Mouse (Mus musculus) MEL (cell line): ENCODE measurements around the gene Jade2. TPM values are rescaled to one million over a fixed set of nuclear protein-coding genes. Genes with fewer than 3 reads are reported as not detected.

Source experiments
- DNase-seq: peaks from one replicate; pipeline ENCODE4 v3.0.0; 2011; ENCODE audit warnings: low read depth, low spot score
- H3K27ac ChIP-seq: 2 replicates; pipeline ENCODE4 v1.5.1; 2012; ENCODE audit warnings: low read depth, mild to moderate bottlenecking, control low read depth, low read length, moderate library complexity; ENCODE audit not compliant: control insufficient read depth
- H3K27me3 ChIP-seq, 2 experiments: fragments of 150-350 bp in 1 of 2; sonication (generic) in 1 of 2; 2 replicates each; pipeline ENCODE4 v1.6.1; 2012; ENCODE audit warnings: low read length in 2 of 2, mild to moderate bottlenecking in 2 of 2, improper control_type of control experiment in 1 of 2, moderate library complexity in 1 of 2; ENCODE audit not compliant: insufficient read depth in 2 of 2, control insufficient read depth in 1 of 2
- H3K36me3 ChIP-seq, 2 experiments: 2 replicates each; pipeline ENCODE4 v1.6.1; 2012 to 2014; ENCODE audit warnings: low read length in 2 of 2, improper control_type of control experiment in 1 of 2, inconsistent platforms in 1 of 2, mild to moderate bottlenecking in 1 of 2; ENCODE audit not compliant: insufficient read depth in 2 of 2, control insufficient read depth in 1 of 2
- H3K4me1 ChIP-seq, 2 experiments: fragments of 150-350 bp in 1 of 2; sonication (generic) in 1 of 2; 2 replicates each; pipeline ENCODE4 v1.6.1; 2012; ENCODE audit warnings: low read length in 2 of 2, improper control_type of control experiment in 1 of 2, mild to moderate bottlenecking in 1 of 2; ENCODE audit not compliant: insufficient read depth in 2 of 2, control insufficient read depth in 1 of 2
- H3K4me3 ChIP-seq, 2 experiments: fragments of 150-350 bp in 1 of 2; sonication (generic) in 1 of 2; 2 replicates each; pipeline ENCODE4 v1.5.1; 2012; ENCODE audit warnings: low read depth in 2 of 2, low read length in 2 of 2, mild to moderate bottlenecking in 2 of 2, moderate library complexity in 2 of 2, control low read depth in 1 of 2, improper control_type of control experiment in 1 of 2; ENCODE audit not compliant: control insufficient read depth in 1 of 2, insufficient read depth in 1 of 2
- H3K79me2 ChIP-seq: 2 replicates; pipeline ENCODE4 v1.6.1; 2012; ENCODE audit warnings: mild to moderate bottlenecking, low read length, moderate library complexity; ENCODE audit not compliant: control insufficient read depth, poor library complexity, insufficient read depth
- H3K9ac ChIP-seq: 2 replicates; pipeline ENCODE4 v1.6.1; 2012; ENCODE audit warnings: low read depth, mild to moderate bottlenecking, control low read depth, low read length, moderate library complexity; ENCODE audit not compliant: control insufficient read depth, poor library complexity, severe bottlenecking
- H3K9me3 ChIP-seq: fragments of 150-350 bp; sonication (generic); replicated peaks from 2 replicates; pipeline ENCODE4 v1.6.1; 2012; ENCODE audit warnings: mild to moderate bottlenecking, low read length, improper control_type of control experiment, moderate library complexity; ENCODE audit not compliant: insufficient read depth
- BHLHE40 ChIP-seq: IDR thresholded peaks from 2 replicates; pipeline ENCODE4 v1.6.1; 2012; ENCODE audit warnings: low read depth, mild to moderate bottlenecking, inconsistent platforms, low read length, improper control_type of control experiment, borderline replicate concordance
- CHD1 ChIP-seq: IDR thresholded peaks from 2 replicates; pipeline ENCODE4 v1.6.1; 2012; ENCODE audit warnings: low read depth, mild to moderate bottlenecking, inconsistent platforms, low read length, improper control_type of control experiment
- CHD2 ChIP-seq: IDR thresholded peaks from 2 replicates; pipeline ENCODE4 v1.6.1; 2011; ENCODE audit warnings: low read length, improper control_type of control experiment
- E2F4 ChIP-seq: IDR thresholded peaks from 2 replicates; pipeline ENCODE4 v1.6.1; 2011; ENCODE audit warnings: low read depth, low read length, improper control_type of control experiment, borderline replicate concordance
- ELF1 ChIP-seq: IDR thresholded peaks from 2 replicates; pipeline ENCODE4 v1.6.1; 2014; ENCODE audit warnings: low read depth, mild to moderate bottlenecking, inconsistent platforms, low read length, improper control_type of control experiment, moderate library complexity
- EP300 ChIP-seq, 2 experiments: IDR thresholded peaks; 2 replicates each; pipeline ENCODE4 v1.6.1; 2011; ENCODE audit warnings: improper control_type of control experiment in 2 of 2, low read length in 2 of 2, low read depth in 1 of 2, mild to moderate bottlenecking in 1 of 2
- ETS1 ChIP-seq: IDR thresholded peaks from 2 replicates; pipeline ENCODE4 v1.6.1; 2012; ENCODE audit warnings: low read depth, mild to moderate bottlenecking, inconsistent platforms, low read length, improper control_type of control experiment, moderate library complexity
- GABPA ChIP-seq: IDR thresholded peaks from 2 replicates; pipeline ENCODE4 v1.6.1; 2012; ENCODE audit warnings: low read depth, mild to moderate bottlenecking, inconsistent platforms, low read length, improper control_type of control experiment, moderate library complexity
- HCFC1 ChIP-seq: IDR thresholded peaks from 2 replicates; pipeline ENCODE4 v1.6.1; 2012; ENCODE audit warnings: low read depth, mild to moderate bottlenecking, inconsistent platforms, low read length, improper control_type of control experiment, moderate library complexity
- KAT2A ChIP-seq: conservative IDR thresholded peaks from 2 replicates; pipeline ENCODE4 v1.6.1; 2012; ENCODE audit warnings: low read depth, low read length, improper control_type of control experiment, inconsistent platforms
- MEF2A ChIP-seq: IDR thresholded peaks from 2 replicates; pipeline ENCODE4 v1.6.1; 2014; ENCODE audit warnings: low read depth, mild to moderate bottlenecking, inconsistent platforms, low read length, improper control_type of control experiment; ENCODE audit not compliant: poor library complexity, insufficient replicate concordance, severe bottlenecking; ENCODE audit errors: extremely low read depth
- MXI1 ChIP-seq: IDR thresholded peaks from 2 replicates; pipeline ENCODE4 v1.6.1; 2011; ENCODE audit warnings: mild to moderate bottlenecking, low read depth, low read length, improper control_type of control experiment
- NELFE ChIP-seq: IDR thresholded peaks from 2 replicates; pipeline ENCODE4 v1.6.1; 2011; ENCODE audit warnings: low read depth, low read length, improper control_type of control experiment
- NRF1 ChIP-seq: IDR thresholded peaks from 2 replicates; pipeline ENCODE4 v1.6.1; 2014; ENCODE audit warnings: low read depth, mild to moderate bottlenecking, inconsistent platforms, low read length, improper control_type of control experiment, moderate library complexity; ENCODE audit not compliant: poor library complexity, insufficient read depth, severe bottlenecking
- POLR2AphosphoS5 ChIP-seq: IDR thresholded peaks from 2 replicates; pipeline ENCODE4 v1.6.1; 2012; ENCODE audit warnings: low read depth, borderline replicate concordance, mild to moderate bottlenecking, inconsistent platforms, low read length, moderate library complexity, mixed read lengths
- RAD21 ChIP-seq: IDR thresholded peaks from 2 replicates; pipeline ENCODE4 v1.6.1; 2011; ENCODE audit warnings: mild to moderate bottlenecking, low read depth, low read length, improper control_type of control experiment
- SMC3 ChIP-seq: IDR thresholded peaks from 2 replicates; pipeline ENCODE4 v1.6.1; 2011; ENCODE audit warnings: low read depth, low read length, improper control_type of control experiment
- TCF12 ChIP-seq: IDR thresholded peaks from 2 replicates; pipeline ENCODE4 v1.6.1; 2014; ENCODE audit warnings: low read depth, mild to moderate bottlenecking, inconsistent platforms, low read length, improper control_type of control experiment, moderate library complexity
- UBTF ChIP-seq: IDR thresholded peaks from 2 replicates; pipeline ENCODE4 v1.6.1; 2012; ENCODE audit warnings: low read depth, mild to moderate bottlenecking, inconsistent platforms, low read length, improper control_type of control experiment, moderate library complexity, borderline replicate concordance; ENCODE audit not compliant: insufficient read depth
- USF1 ChIP-seq: IDR thresholded peaks from 2 replicates; pipeline ENCODE4 v1.6.1; 2014; ENCODE audit warnings: low read depth, mild to moderate bottlenecking, inconsistent platforms, low read length, improper control_type of control experiment, moderate library complexity
- ZC3H11A ChIP-seq: IDR thresholded peaks from 2 replicates; pipeline ENCODE4 v1.6.1; 2012; ENCODE audit warnings: low read depth, mild to moderate bottlenecking, inconsistent platforms, low read length, improper control_type of control experiment
- ZKSCAN1 ChIP-seq: IDR thresholded peaks from 2 replicates; pipeline ENCODE4 v1.6.1; 2012; ENCODE audit warnings: low read depth, mild to moderate bottlenecking, inconsistent platforms, low read length, improper control_type of control experiment, moderate library complexity
- polyA plus RNA-seq, 2 experiments: library from polyadenylated mRNA; stranded (reverse) in 1 of 2; unstranded in 1 of 2; fragments of >175 nt in 1 of 2; fragments of >200 nt in 1 of 2; gene quantifications; 2 replicates each; pipeline versions ENCODE4 v1.2.1 to v1.2.4; 2012; ENCODE audit warnings: low replicate concordance in 2 of 2, low read depth in 1 of 2; ENCODE audit not compliant: insufficient read length in 2 of 2, insufficient read depth in 1 of 2, missing spikeins in 1 of 2
- total RNA-seq: library from RNA; depleted of rRNA; stranded (reverse); fragments of 300-350 nt; gene quantifications from 2 replicates; pipeline ENCODE4 v1.2.3, GENCODE M21; 2012

Jade2 gene
- total and polyA plus RNA-seq, 3 experiments, result 4.5 to 13.0 TPM; not detected in 1

DNA sequence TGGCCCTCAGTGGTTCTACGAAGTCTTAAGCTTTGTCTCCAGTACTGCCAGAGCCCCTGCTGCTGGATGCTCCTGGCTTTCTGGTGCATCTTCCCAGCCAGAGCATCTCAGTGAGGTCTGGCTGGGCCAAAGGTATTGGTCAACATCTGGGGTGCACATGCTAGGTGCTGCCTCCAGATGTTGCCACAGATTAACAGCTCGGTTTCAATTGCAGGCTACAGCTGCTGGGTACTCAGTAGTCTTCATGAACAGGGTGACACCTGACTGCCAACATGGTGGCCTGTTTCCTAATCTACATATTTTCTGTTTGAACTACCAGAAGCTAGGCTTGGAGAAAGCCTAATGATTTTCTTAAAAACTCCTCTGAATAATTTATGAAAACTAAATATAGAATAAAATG is 18.3 kb downstream of the Jade2 start:
- TF ChIP-seq ELF1 (no peak), ETS1 (no peak), SMC3 (no peak), POLR2AphosphoS5 (no peak), UBTF (no peak), BHLHE40 (no peak), NELFE (no peak), E2F4 (no peak), ZKSCAN1 (no peak)
- Histone ChIP-seq H3K36me3 (no peaks in the 10 kb centered on the region; a peak in 2 of 4 replicates), H3K4me3 (no peak overlapping the region), H3K79me2 (no peaks in the 10 kb centered on the region), H3K27ac (no peak overlapping the region), H3K4me1 (no peaks in the 10 kb centered on the region), H3K9ac (no peak overlapping the region), H3K27me3 (no peaks in the 10 kb centered on the region), H3K9me3 (no peaks in the 10 kb centered on the region)
- no peak for DNase-seq

DNA sequence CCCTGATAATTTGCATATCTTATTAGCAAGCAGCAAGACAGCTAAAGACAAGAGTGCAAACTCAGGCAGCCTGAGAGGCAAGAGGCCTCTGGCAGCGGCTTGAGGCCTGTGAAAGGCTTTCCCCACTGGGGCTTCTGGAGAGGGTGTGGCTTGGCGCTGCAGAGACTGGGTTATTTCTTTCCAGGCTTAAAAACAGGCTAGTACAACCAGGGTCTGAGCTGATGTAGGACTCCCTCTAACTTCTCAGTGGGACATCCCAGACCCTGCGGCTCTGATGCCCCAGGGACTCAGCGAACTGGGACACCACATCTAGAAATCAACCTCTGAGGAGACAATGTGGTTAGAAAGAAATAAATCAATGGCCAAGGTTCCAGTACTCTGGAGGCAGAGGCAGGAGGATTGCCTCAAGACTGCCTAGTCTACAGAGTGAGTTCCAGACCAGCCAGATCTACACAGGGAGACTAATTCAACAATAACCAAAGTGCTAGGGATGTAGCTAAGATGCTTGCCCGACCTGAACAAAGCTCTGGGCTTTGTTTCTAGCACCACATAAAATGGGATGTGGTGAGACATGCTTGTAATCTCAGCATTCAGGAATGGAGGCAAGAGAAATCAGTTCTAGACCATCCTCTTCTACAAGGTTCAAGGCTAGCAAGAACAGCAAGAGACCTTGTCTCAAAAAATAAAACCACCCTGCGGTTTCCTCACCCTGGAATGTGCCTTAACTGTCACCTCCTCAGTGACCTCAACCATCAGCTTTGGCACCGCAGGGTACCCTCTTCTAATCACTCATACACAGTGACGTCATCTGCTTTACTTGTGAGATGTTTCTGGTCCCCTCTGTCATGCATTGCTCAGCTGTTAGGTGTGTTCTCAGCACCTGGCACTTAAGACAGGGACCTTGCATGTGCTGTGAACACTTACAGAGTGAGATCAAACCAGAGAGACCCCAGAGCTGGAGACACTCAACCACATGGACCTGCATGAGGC is 20.0 kb downstream of the Jade2 start:
- no peak overlapping the region for H3K27ac ChIP-seq
- no peaks in the 10 kb centered on the region for H3K79me2 ChIP-seq
- H3K9ac ChIP-seq, result no peak overlapping the region
- no peak overlapping the region for H3K4me3 ChIP-seq
- H3K36me3 ChIP-seq, result no peaks in the 10 kb centered on the region; a peak in 3 of 4 replicates
- no peak for TF ChIP-seq CHD2
- no peak for TF ChIP-seq NRF1
- TF ChIP-seq ETS1, result no peak
- no peak for TF ChIP-seq NELFE
- DNase-seq, result no peak
- no peaks in the 10 kb centered on the region for H3K27me3 ChIP-seq
- no peaks in the 10 kb centered on the region for H3K9me3 ChIP-seq
- H3K4me1 ChIP-seq, result no peaks in the 10 kb centered on the region

DNA sequence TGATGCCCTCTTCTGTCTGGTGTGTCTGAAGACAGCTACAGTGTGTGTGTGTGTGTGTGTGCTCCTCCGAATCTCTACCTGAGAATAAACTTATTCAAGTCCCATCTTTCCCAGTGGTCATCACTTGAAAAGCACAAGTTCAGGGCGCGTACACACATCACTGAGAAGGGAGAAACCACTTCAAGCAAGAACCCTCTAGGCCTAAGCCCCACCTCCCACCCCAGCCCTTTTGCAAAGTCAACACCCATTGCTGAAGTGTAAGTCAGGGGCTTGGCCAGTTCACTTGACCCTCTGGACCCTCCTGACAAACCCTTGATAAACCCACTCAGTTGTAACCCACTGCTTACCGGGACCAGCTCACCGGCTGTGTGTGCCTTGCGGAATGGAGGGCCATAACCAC is 20.9 kb downstream of the Jade2 start:
- no peak overlapping the region for H3K9ac ChIP-seq
- no peaks in the 10 kb centered on the region for H3K4me1 ChIP-seq
- H3K27ac ChIP-seq, result no peak overlapping the region
- no peak for DNase-seq
- H3K79me2 ChIP-seq, result no peaks in the 10 kb centered on the region
- no peaks in the 10 kb centered on the region for H3K9me3 ChIP-seq
- no peak overlapping the region for H3K4me3 ChIP-seq
- no peaks in the 10 kb centered on the region for H3K27me3 ChIP-seq
- H3K36me3 ChIP-seq, result no peaks in the 10 kb centered on the region; a peak in 3 of 4 replicates
- no peak for TF ChIP-seq KAT2A
- no peak for TF ChIP-seq ZKSCAN1
- no peak for TF ChIP-seq CHD2
- TF ChIP-seq EP300 (IDR thresholded peaks at IDR 0.05; ENCODE audit: low read depth in 1 of 2, low read length in 2 of 2), result no peak
- TF ChIP-seq NELFE, result no peak
- TF ChIP-seq BHLHE40, result no peak
- TF ChIP-seq MXI1, result no peak
- TF ChIP-seq ETS1, result no peak
- TF ChIP-seq USF1, result no peak
- no peak for TF ChIP-seq MEF2A
- TF ChIP-seq ELF1, result no peak
- TF ChIP-seq GABPA, result no peak
- no peak for TF ChIP-seq RAD21
- TF ChIP-seq CHD1, result no peak
- TF ChIP-seq HCFC1, result no peak
- no peak for TF ChIP-seq ZC3H11A
- TF ChIP-seq TCF12, result no peak
